Comparison of ENCODE assay signal across 32 mouse cellular contexts in the genomic region with DNA sequence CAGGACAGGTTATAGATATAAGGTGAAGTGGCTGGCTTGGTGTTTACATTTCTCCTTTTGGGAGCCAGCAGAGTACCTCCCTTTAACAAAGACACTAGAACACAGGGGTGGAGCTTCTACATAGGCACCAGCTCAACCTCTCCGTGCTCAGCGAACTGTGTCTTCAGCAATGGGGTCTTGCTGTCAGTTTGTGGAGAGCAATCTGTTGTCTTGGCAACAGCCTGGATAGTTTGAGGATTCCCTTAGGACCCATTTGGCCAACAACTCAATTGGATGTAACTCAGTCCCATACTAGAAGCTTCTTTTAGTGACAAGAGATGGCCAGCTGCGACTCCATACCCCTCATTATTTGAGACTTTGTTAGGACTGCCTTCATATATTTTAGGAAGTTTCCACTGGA. TPM values are rescaled to one million over a fixed set of nuclear protein-coding genes. Genes with fewer than 3 reads are reported as not detected.
DNase-seq lines count a peak whose midpoint lies in the region; TF ChIP-seq lines count a peak whose summit lies in the region.
"Had no signal": no experiment of that assay in that cellular context is flagged by ENCODE, and none has a peak within 500 bp of the region (broad histone marks: within the 10 kb centered on the region; RNA-seq: fewer than 3 reads in every experiment).

No protein-coding gene starts in this region.

- TF ChIP-seq CTCF in brain, embryonic 14.5 days (IDR thresholded peaks at IDR 0.05; ENCODE audit: borderline replicate concordance, extremely low read depth, insufficient read depth, insufficient read length): no peak
- no peak for TF ChIP-seq CTCF in layer of hippocampus, adult 2 months (conservative IDR thresholded peaks at IDR 0.05)

- DNase-seq in embryo, embryonic 10 days (ENCODE audit: low spot score): peak; percentile 25
- no peak for DNase-seq in embryo, embryonic 9.5 days (ENCODE audit: extremely low spot score)
- DNase-seq in kidney, postnatal 10 days: peak; percentile 12
- DNase-seq in kidney, adult 11 months: no peak
- peak; percentile 35 for DNase-seq in brain, embryonic 14.5 days (ENCODE audit: low read depth)
- peak; percentile 16 for DNase-seq in mesoderm, embryonic 11.5 days (ENCODE audit: low read depth, low spot score)
- DNase-seq in layer of hippocampus, adult 2 months (ENCODE audit: low spot score in 2 of 2): no peak
- DNase-seq: adrenal gland, postnatal 14 days; cerebellum, adult 18-20 months; cerebellum, postnatal 36 days; forebrain, postnatal 0 days; heart, postnatal 14 days; kidney, adult 8-10 months; layer of hippocampus, adult 9-11 months; thymus, adult 2 months; thymus, postnatal 4 days had no signal

- TF ChIP-seq POLR2A in brain, embryonic 14.5 days (IDR thresholded peaks at IDR 0.05; ENCODE audit: borderline replicate concordance, extremely low read depth, insufficient read depth, insufficient read length, poor library complexity, severe bottlenecking): no peak

- H3K27ac ChIP-seq in layer of hippocampus, adult 2 months: no peak overlapping the region
- H3K27ac ChIP-seq: embryonic facial prominence, embryonic 10.5 days; embryonic facial prominence, embryonic 15.5 days; forebrain, embryonic 12.5 days; hindbrain, embryonic 12.5 days; kidney, postnatal 0 days; limb, embryonic 13.5 days; lung, embryonic 15.5 days had no signal

- H3K4me3 ChIP-seq in layer of hippocampus, adult 2 months: no peak overlapping the region
- H3K4me3 ChIP-seq: embryonic facial prominence, embryonic 10.5 days; embryonic facial prominence, embryonic 15.5 days; forebrain, embryonic 12.5 days; hindbrain, embryonic 12.5 days; limb, embryonic 13.5 days; lung, embryonic 15.5 days had no signal

RNA-seq across cellular contexts. Expression of gene Tgm3, which starts 54.0 kb away (rescaled TPM):
- polyA plus RNA-seq in brain, embryonic 14.5 days (2012; rRNA removed): 0.19 and 0.25 TPM in 2 replicates
- total RNA-seq in layer of hippocampus, adult 2 months (2021): under 1 TPM; 0.20 to 0.23 TPM
- total RNA-seq: gastrocnemius, adult 8-10 months; heart, adult 8-10 months; MEL had no signal
- polyA plus RNA-seq: embryonic facial prominence, embryonic 10.5 days; forebrain, embryonic 12.5 days; heart, embryonic 14.5 days; hindbrain, embryonic 12.5 days; intestine, embryonic 14.5 days; kidney, postnatal 0 days; liver, embryonic 11.5 days; liver, embryonic 16.5 days; lung, embryonic 15.5 days; midbrain, embryonic 11.5 days; neural tube, embryonic 11.5 days had no signal

Comparison
In these comparisons a context has a peak if more than half of its experiments do, and no peak if none do; other contexts are left out.
1. DNase-seq: peak in embryo, embryonic 10 days (single experiment), kidney, postnatal 10 days (single experiment), brain, embryonic 14.5 days (single experiment) and mesoderm, embryonic 11.5 days (single experiment); none in embryo, embryonic 9.5 days (single experiment), kidney, adult 11 months (single experiment) and layer of hippocampus, adult 2 months (0 of 2).